Mouse (Mus musculus) heart, postnatal 0 days (tissue): ENCODE measurements around the gene Ctrc. TPM values are rescaled to one million over a fixed set of nuclear protein-coding genes. Genes with fewer than 3 reads are reported as not detected.

Experiments used
- ATAC-seq: fragments of 200-750 bp; cut with Nextera tagmentation; 2 replicates; pipeline ENCODE4 v1.8.0; 2017; ENCODE audit warnings: low read depth, moderate number of reproducible peaks, moderate library complexity; ENCODE audit not compliant: insufficient read depth
- DNase-seq: peaks from one replicate; pipeline ENCODE4 v3.0.0-alpha.2; 2016; ENCODE audit warnings: low spot score
- H3K27ac ChIP-seq: fragments of 300-500 bp; sonication (generic); 2 replicates; pipeline ENCODE4 v1.5.1; 2014; ENCODE audit warnings: low read depth, mild to moderate bottlenecking
- H3K27me3 ChIP-seq: fragments of 300-500 bp; sonication (generic); 2 replicates; pipeline ENCODE4 v1.6.1; 2014; ENCODE audit warnings: low read length, mixed read lengths; ENCODE audit not compliant: control insufficient read depth, insufficient read depth
- H3K36me3 ChIP-seq: fragments of 300-500 bp; sonication (generic); replicated peaks from 2 replicates; pipeline ENCODE4 v1.6.1; 2014; ENCODE audit warnings: low read length, mixed read lengths; ENCODE audit not compliant: control insufficient read depth, insufficient read depth
- H3K4me1 ChIP-seq: fragments of 300-500 bp; sonication (generic); 2 replicates; pipeline ENCODE4 v1.6.1; 2014; ENCODE audit warnings: antibody characterized with exemption; ENCODE audit not compliant: control insufficient read depth, insufficient read depth
- H3K4me2 ChIP-seq: fragments of 300-500 bp; sonication (generic); 2 replicates; pipeline ENCODE4 v1.6.1; 2014; ENCODE audit warnings: low read depth, mild to moderate bottlenecking, low read length, moderate library complexity
- H3K4me3 ChIP-seq: fragments of 300-500 bp; sonication (generic); 2 replicates; pipeline ENCODE4 v1.5.1; 2014; ENCODE audit warnings: low read depth, low read length
- H3K9ac ChIP-seq: fragments of 300-500 bp; sonication (generic); replicated peaks from 2 replicates; pipeline ENCODE4 v1.6.1; 2014; ENCODE audit warnings: low read depth, low read length, mixed read lengths
- H3K9me3 ChIP-seq: fragments of 300-500 bp; sonication (generic); replicated peaks from 2 replicates; pipeline ENCODE4 v1.6.1; 2016; ENCODE audit warnings: low read length; ENCODE audit not compliant: control insufficient read depth
- CTCF ChIP-seq: IDR thresholded peaks from 2 replicates; pipeline ENCODE4 v1.5.1; 2016; ENCODE audit warnings: antibody characterized with exemption, control low read depth, low read depth
- EP300 ChIP-seq: IDR thresholded peaks from 2 replicates; pipeline ENCODE4 v1.6.1; 2016; ENCODE audit warnings: antibody characterized with exemption, low read depth
- WGBS: fragments of 180-500 bp; shearing (Covaris S2); extraction: QIAGEN DNeasy Blood & Tissue Kit; methylation state at CpG from one replicate; pipeline ENCODE4 v1.1.7; 2014; 5-methylcytosine and 5-hydroxymethylcytosine counted together
- polyA plus RNA-seq: library from polyadenylated mRNA; unstranded; fragments of >200 nt; fragmentation: Nextera tagmentation; extraction: Ambion mirVana; gene quantifications from 2 replicates; pipeline ENCODE4 v1.2.1, GENCODE M21; 2015
- total RNA-seq: library from RNA; depleted of rRNA; stranded (reverse); fragments of >200 nt; gene quantifications from 2 replicates; pipeline ENCODE4 v1.2.3, GENCODE M21; 2014; ENCODE audit warnings: low replicate concordance

Ctrc gene
- total and polyA plus RNA-seq, 2 experiments from 2014 or later, result not detected

DNA sequence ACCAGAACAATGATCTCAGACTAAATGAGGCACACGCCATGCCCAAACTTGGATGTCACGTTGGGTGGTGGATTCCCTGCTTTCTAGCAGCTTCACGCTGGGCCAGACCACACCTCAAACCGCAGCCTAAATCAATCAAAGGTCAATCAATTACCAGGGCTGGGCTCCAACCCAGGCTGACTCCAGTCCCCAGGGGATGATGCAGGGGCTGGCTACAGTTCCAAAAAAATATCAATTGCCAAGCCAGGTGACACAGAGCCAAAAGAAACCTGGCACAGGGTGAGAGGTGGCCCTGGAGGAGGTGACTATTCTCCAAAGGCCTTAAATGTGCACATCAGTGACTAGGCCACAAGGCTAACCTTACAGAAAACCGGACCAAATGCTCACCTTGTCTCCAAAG, 19.4 kb upstream of the Ctrc start:
- H3K4me3 ChIP-seq, result no peak overlapping the region
- no peak overlapping the region for H3K9ac ChIP-seq
- peaks cover 32% of the 10 kb centered on the region for H3K4me1 ChIP-seq
- WGBS, result 85% methylated on average over 5 of the region's 5 CpGs
- H3K4me2 ChIP-seq, result no peak overlapping the region
- no peak overlapping the region for H3K27ac ChIP-seq
- DNase-seq (no peak), ATAC-seq (no peak)
- H3K36me3 ChIP-seq, result peaks cover 9% of the 10 kb centered on the region
- H3K27me3 ChIP-seq, result no peaks in the 10 kb centered on the region
- no peaks in the 10 kb centered on the region for H3K9me3 ChIP-seq
- TF ChIP-seq EP300, result no peak
- TF ChIP-seq CTCF, result no peak

GRCm38 (mm10) chr4:141865006-141865405, 18.8 kb upstream of the Ctrc start:
- H3K36me3 ChIP-seq, result peaks cover 11% of the 10 kb centered on the region
- no peaks in the 10 kb centered on the region for H3K27me3 ChIP-seq
- WGBS, result 87% methylated on average over 5 of the region's 5 CpGs
- no peak for DNase-seq
- ATAC-seq, result no peak
- H3K4me1 ChIP-seq, result peaks cover 30% of the 10 kb centered on the region
- no peak overlapping the region for H3K4me3 ChIP-seq
- H3K27ac ChIP-seq, result no peak overlapping the region
- no peak for TF ChIP-seq EP300
- TF ChIP-seq CTCF, result no peak
- no peaks in the 10 kb centered on the region for H3K9me3 ChIP-seq
- H3K4me2 ChIP-seq, result no peak overlapping the region
- H3K9ac ChIP-seq, result no peak overlapping the region

GRCm38 (mm10) chr4:141864506-141864905, 18.3 kb upstream of the Ctrc start:
- no peaks in the 10 kb centered on the region for H3K27me3 ChIP-seq
- DNase-seq, result no peak
- peaks cover 16% of the 10 kb centered on the region for H3K36me3 ChIP-seq
- no peak for ATAC-seq
- WGBS, result 95% methylated on average over 8 of the region's 8 CpGs
- no peaks in the 10 kb centered on the region for H3K9me3 ChIP-seq
- no peak overlapping the region for H3K27ac ChIP-seq
- peaks cover 25% of the 10 kb centered on the region for H3K4me1 ChIP-seq
- H3K4me2 ChIP-seq, result no peak overlapping the region
- no peak overlapping the region for H3K4me3 ChIP-seq
- TF ChIP-seq EP300 (no peak), CTCF (no peak)
- H3K9ac ChIP-seq, result no peak overlapping the region

DNA sequence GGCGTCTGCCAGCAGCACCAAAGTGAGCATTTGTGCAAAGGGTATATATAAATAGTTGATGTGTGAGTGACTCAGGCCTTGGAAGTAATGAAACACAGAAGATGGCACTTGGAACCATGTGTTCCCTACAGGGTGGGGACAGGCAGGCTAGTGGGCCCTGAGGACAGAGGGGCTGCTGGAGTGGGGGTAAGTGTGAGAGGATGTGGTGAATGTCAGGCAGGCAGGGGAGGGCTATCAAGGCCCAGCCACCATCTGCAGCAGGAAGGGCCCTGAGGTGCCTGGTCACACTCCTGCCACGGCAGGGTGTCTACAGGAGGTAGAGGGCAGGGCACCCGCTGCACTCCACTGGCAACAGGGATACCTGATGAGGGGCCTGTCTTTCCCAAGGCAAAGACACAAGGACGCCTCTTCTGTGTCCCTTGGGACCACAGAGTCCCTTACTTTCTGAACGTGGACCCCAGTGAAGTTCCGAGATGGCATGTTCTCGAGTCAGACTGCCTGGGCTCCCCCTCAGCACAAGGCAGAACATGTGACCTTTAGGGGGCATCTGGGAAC, 17.6 kb upstream of the Ctrc start:
- Histone ChIP-seq H3K27ac (peak overlapping the region; percentile 60), H3K36me3 (peaks cover 22% of the 10 kb centered on the region), H3K9me3 (no peaks in the 10 kb centered on the region), H3K4me2 (no peak overlapping the region), H3K9ac (no peak overlapping the region), H3K4me1 (peaks cover 25% of the 10 kb centered on the region), H3K27me3 (no peaks in the 10 kb centered on the region), H3K4me3 (no peak overlapping the region)
- WGBS, result 65% methylated on average over 7 of the region's 7 CpGs
- DNase-seq, result no peak
- ATAC-seq, result no peak; the same call in 1 of the 2 replicates
- TF ChIP-seq CTCF (no peak), EP300 (no peak)

DNA sequence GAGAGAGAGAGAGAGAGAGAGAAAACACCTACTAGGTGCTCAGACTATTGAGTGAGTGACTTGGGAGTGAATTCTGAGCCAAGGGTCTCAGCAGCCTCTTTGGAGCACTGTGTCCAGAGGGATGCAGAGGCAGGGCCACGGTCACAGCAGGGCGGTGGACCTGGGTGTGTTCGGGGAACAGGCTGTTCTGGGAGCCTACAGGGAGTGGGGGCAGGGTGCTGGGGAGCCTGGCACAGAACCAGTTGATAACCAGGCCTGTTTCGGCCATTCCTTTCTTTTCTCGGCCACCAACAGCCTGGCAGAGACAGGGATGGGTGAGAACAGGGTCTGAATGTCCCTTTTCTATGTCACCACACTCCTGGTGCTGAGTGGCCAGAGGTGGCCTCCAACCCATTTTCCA, 16.7 kb upstream of the Ctrc start:
- H3K4me3 ChIP-seq, result no peak overlapping the region
- ATAC-seq (peak; percentile 57), DNase-seq (no peak)
- H3K27me3 ChIP-seq, result no peaks in the 10 kb centered on the region
- TF ChIP-seq EP300, result no peak
- no peaks in the 10 kb centered on the region for H3K9me3 ChIP-seq
- H3K27ac ChIP-seq, result peak overlapping the region; percentile 60
- no peak overlapping the region for H3K4me2 ChIP-seq
- H3K9ac ChIP-seq, result no peak overlapping the region; the same call in 1 of the 2 replicates
- H3K36me3 ChIP-seq, result peaks cover 26% of the 10 kb centered on the region
- peaks cover 24% of the 10 kb centered on the region for H3K4me1 ChIP-seq
- WGBS, result 37% methylated on average over 5 of the region's 5 CpGs

GRCm38 (mm10) chr4:141861591-141862295, 15.6 kb upstream of the Ctrc start:
- no peaks in the 10 kb centered on the region for H3K27me3 ChIP-seq
- no peak for TF ChIP-seq CTCF
- TF ChIP-seq EP300, result no peak
- no peak overlapping the region for H3K4me2 ChIP-seq
- ATAC-seq (no peak), DNase-seq (no peak)
- H3K4me3 ChIP-seq, result no peak overlapping the region
- H3K27ac ChIP-seq, result no peak overlapping the region
- no peaks in the 10 kb centered on the region for H3K9me3 ChIP-seq
- 89% methylated on average over 17 of the region's 17 CpGs for WGBS
- peaks cover 26% of the 10 kb centered on the region for H3K36me3 ChIP-seq
- peaks cover 16% of the 10 kb centered on the region for H3K4me1 ChIP-seq
- H3K9ac ChIP-seq, result no peak overlapping the region
